Mouse (Mus musculus) intestine, embryonic 15.5 days (tissue): ENCODE data around the gene Wbp2. TPM values are rescaled to one million over a fixed set of nuclear protein-coding genes. Genes with fewer than 3 reads are reported as not detected.

ENCODE experiments used
- ATAC-seq: fragments of 200-750 bp; cut with Nextera tagmentation; 2 replicates; pipeline ENCODE4 v1.8.0; 2017; ENCODE audit warnings: moderate TSS enrichment, moderate library complexity
- H3K27ac ChIP-seq: fragments of 300-500 bp; sonication (generic); 2 replicates; pipeline ENCODE4 v1.5.1; 2015; ENCODE audit warnings: mild to moderate bottlenecking, inconsistent platforms
- H3K27me3 ChIP-seq: fragments of 300-500 bp; sonication (generic); replicated peaks from 2 replicates; pipeline ENCODE4 v1.6.1; 2015; ENCODE audit warnings: inconsistent platforms
- H3K36me3 ChIP-seq: fragments of 300-500 bp; sonication (generic); 2 replicates; pipeline ENCODE4 v1.6.1; 2015; ENCODE audit warnings: inconsistent platforms
- H3K4me1 ChIP-seq: fragments of 300-500 bp; sonication (generic); replicated peaks from 2 replicates; pipeline ENCODE4 v1.6.1; 2015; ENCODE audit warnings: inconsistent platforms
- H3K4me2 ChIP-seq: fragments of 300-500 bp; sonication (generic); replicated peaks from 2 replicates; pipeline ENCODE4 v1.6.1; 2015; ENCODE audit warnings: mild to moderate bottlenecking, inconsistent platforms
- H3K4me3 ChIP-seq: fragments of 300-500 bp; sonication (generic); replicated peaks from 2 replicates; pipeline ENCODE4 v1.5.1; 2015; ENCODE audit warnings: inconsistent platforms
- H3K9ac ChIP-seq: fragments of 300-500 bp; sonication (generic); 2 replicates; pipeline ENCODE4 v1.6.1; 2015; ENCODE audit warnings: inconsistent platforms
- H3K9me3 ChIP-seq: fragments of 300-500 bp; sonication (generic); 2 replicates; pipeline ENCODE4 v1.6.1; 2016; ENCODE audit warnings: inconsistent platforms
- WGBS: fragments of 180-500 bp; shearing (Covaris S2); methylation state at CpG from one replicate; pipeline ENCODE4 v1.1.7; 2015; 5-methylcytosine and 5-hydroxymethylcytosine counted together
- polyA plus RNA-seq: library from polyadenylated mRNA; unstranded; fragments of >200 nt; fragmentation: Nextera tagmentation; extraction: Ambion mirVana; gene quantifications from 2 replicates; pipeline ENCODE4 v1.2.1, GENCODE M21; 2015

The Wbp2 gene
- polyA plus RNA-seq, result 93.5 and 98.1 TPM in 2 replicates

DNA sequence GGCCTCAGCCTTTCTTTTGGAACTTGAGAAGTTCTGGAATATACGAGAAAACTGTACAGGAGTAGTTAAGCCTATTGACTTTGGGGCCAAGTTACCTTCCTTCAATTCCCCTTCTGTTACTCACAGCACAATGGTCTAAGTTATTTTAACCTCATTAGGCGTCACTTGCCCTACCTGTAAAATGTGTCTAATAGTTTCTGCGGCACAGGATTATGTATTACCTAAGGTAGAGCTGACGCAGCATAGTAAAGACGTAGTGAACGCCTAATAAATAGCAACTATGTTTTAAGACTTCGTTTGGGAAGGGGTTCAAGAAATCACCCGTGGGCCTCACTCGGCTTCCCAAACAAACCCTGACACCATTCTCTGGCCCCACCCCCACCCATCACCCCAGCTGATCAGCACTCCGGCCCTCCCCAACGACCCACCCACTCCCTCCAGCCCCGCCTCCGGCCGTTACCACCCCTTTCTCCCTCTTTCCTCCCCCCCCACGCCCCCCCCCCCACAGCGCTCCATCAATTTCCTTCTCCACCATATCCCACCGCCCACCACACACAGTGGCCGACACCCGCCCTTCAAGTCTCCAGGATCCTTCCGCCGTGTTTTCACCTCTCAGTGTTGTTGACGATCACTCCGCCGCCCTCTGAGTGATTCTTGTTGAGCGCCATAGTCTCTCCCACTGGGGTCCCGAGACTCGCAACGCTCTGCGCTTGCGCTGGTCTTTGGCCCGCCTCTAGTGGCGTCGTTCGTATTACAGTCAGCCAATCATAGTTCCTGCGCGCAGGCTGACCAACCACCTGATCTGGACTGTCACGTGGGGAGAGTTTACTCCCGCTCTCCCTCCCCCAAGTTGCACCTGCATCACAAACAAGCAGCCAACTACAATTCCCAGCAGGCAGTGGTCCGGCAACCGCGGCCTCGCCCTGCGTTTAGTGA, at the start of gene Wbp2:
Gene Wbp2 (minus strand): TSS at position 738 of the 936 bp plus-strand sequence.
- peak within 1 kb of the TSS; percentile 33; the same call in 1 of the 2 replicates for H3K9ac ChIP-seq
- peak; percentile 95 for ATAC-seq
- peaks cover 18% of the 10 kb centered on the region for H3K4me1 ChIP-seq
- H3K27me3 ChIP-seq, result no peaks in the 10 kb centered on the region
- H3K4me2 ChIP-seq, result peak within 1 kb of the TSS; percentile 56
- peak within 1 kb of the TSS; percentile 46 for H3K4me3 ChIP-seq
- H3K27ac ChIP-seq, result peak within 1 kb of the TSS; percentile 86
- no peaks in the 10 kb centered on the region for H3K9me3 ChIP-seq
- WGBS, result 3% methylated on average over 40 of the region's 43 CpGs
- peaks cover 22% of the 10 kb centered on the region for H3K36me3 ChIP-seq

GRCm38 (mm10) chr11:116134171-116134570, 47.4 kb upstream of the Wbp2 start:
- no peak overlapping the region for H3K9ac ChIP-seq
- H3K9me3 ChIP-seq, result no peaks in the 10 kb centered on the region
- peaks cover 24% of the 10 kb centered on the region for H3K4me1 ChIP-seq
- no peak for ATAC-seq
- H3K4me3 ChIP-seq, result no peak overlapping the region
- no peak overlapping the region for H3K27ac ChIP-seq
- H3K4me2 ChIP-seq, result no peak overlapping the region
- peaks cover 10% of the 10 kb centered on the region; the same call in 1 of the 2 replicates for H3K36me3 ChIP-seq
- H3K27me3 ChIP-seq, result no peaks in the 10 kb centered on the region
- 86% methylated on average over 10 of the region's 10 CpGs for WGBS

GRCm38 (mm10) chr11:116133497-116133896, 46.7 kb upstream of the Wbp2 start:
- no peak for ATAC-seq
- WGBS, result 70% methylated on average over 5 of the region's 5 CpGs
- peaks cover 24% of the 10 kb centered on the region for H3K4me1 ChIP-seq
- H3K36me3 ChIP-seq, result peaks cover 10% of the 10 kb centered on the region; the same call in 1 of the 2 replicates
- H3K4me3 ChIP-seq, result no peak overlapping the region
- no peak overlapping the region for H3K27ac ChIP-seq
- H3K27me3 ChIP-seq, result no peaks in the 10 kb centered on the region
- no peaks in the 10 kb centered on the region for H3K9me3 ChIP-seq
- no peak overlapping the region for H3K9ac ChIP-seq
- no peak overlapping the region for H3K4me2 ChIP-seq

GRCm38 (mm10) chr11:116132366-116133333, 45.9 kb upstream of the Wbp2 start:
- Histone ChIP-seq H3K36me3 (peaks cover 10% of the 10 kb centered on the region; the same call in 1 of the 2 replicates), H3K27ac (no peak overlapping the region), H3K4me2 (no peak overlapping the region), H3K9ac (no peak overlapping the region), H3K9me3 (no peaks in the 10 kb centered on the region), H3K27me3 (no peaks in the 10 kb centered on the region), H3K4me3 (no peak overlapping the region), H3K4me1 (peaks cover 27% of the 10 kb centered on the region)
- 82% methylated on average over 16 of the region's 16 CpGs for WGBS
- no peak for ATAC-seq

- peak; percentile 2 for ATAC-seq
- no peaks in the 10 kb centered on the region for H3K9me3 ChIP-seq
- 76% methylated on average over 15 of the region's 15 CpGs for WGBS
- H3K4me2 ChIP-seq, result peak overlapping the region; percentile 82
- peak overlapping the region; percentile 66 for H3K4me3 ChIP-seq
- H3K36me3 ChIP-seq, result peaks cover 10% of the 10 kb centered on the region; the same call in 1 of the 2 replicates
- H3K27me3 ChIP-seq, result no peaks in the 10 kb centered on the region
- H3K27ac ChIP-seq, result peak overlapping the region; percentile 96
- peaks cover 31% of the 10 kb centered on the region for H3K4me1 ChIP-seq
- peak overlapping the region; percentile 81 for H3K9ac ChIP-seq
Measured at GRCm38 (mm10) chr11:116131349-116132170, 44.8 kb upstream of the Wbp2 start.

DNA sequence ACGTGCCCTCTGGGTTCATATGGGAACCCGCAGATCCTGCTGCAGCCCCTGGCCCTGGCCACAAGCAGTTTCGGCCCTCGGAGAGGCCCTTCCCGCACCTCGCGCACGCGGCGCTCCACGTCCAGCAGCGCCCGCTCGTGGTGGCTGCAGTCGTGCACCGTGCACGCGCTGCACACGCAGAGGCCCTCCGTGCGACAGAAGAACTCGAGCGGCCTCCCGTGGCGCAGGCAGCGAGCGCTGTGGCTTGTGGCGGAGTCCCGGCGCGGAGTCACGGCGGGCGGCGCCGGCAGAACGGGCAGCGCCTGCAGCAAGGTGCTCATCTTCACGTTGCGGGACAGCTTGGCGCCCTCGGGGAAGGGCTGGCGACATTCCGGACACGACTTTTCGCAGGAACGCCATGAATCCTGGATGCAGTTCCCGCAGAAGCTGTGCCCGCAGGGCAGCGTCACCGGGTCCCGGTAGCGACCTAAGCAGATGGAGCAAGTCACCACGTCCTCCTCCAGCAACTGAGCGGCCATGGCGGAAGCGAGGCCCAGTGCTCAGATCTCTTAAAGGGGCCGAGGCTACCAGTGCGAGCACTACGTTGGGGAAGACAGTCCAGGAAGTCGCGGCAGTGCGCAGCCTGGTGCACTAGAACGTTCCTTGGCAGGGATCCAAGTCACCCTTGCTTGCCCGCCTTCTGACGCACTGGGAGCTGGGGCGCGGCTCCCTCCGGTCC, 43.9 kb upstream of the Wbp2 start, which contains the start of gene Trim65:
Gene Trim65 (minus strand): TSS at position 641 of the 718 bp plus-strand sequence.
- Histone ChIP-seq H3K27me3 (no peaks in the 10 kb centered on the region), H3K36me3 (peaks cover 18% of the 10 kb centered on the region), H3K4me1 (peaks cover 31% of the 10 kb centered on the region), H3K9me3 (no peaks in the 10 kb centered on the region), H3K27ac (peak within 1 kb of the TSS; percentile 96), H3K9ac (peak within 1 kb of the TSS; percentile 81), H3K4me2 (peak within 1 kb of the TSS; percentile 82), H3K4me3 (peak within 1 kb of the TSS; percentile 66)
- WGBS, result under 1% methylated on average over 67 of the region's 69 CpGs
- ATAC-seq, result peak; percentile 89

DNA sequence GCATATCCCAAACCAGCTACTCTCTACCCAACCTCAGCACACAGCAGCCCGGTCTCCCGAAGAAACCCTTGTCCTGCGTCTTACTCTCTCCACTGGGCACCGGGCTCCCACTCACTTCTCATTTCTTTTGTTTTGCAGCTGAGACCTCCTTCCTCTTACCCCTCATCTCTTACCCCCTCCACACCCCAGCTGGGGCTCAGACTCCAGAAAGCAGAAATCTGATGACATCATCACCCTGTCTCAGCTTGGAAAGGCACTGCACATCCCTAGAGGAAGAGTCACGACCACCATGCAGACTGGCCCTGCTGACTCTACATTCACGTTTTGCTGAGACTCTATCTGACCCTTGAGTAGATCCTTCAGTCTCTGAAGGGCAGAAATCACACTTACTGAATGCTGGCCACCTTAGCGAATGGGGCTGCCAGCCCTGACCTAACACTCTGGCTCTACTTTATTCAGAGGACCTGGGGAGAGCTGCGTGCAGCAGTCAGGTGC, 43.2 kb upstream of the Wbp2 start:
- peaks cover 31% of the 10 kb centered on the region for H3K4me1 ChIP-seq
- peak overlapping the region; percentile 96 for H3K27ac ChIP-seq
- ATAC-seq, result peak; percentile 18; the same call in 1 of the 2 replicates
- peak overlapping the region; percentile 81 for H3K9ac ChIP-seq
- 44% methylated on average over 8 of the region's 8 CpGs for WGBS
- H3K9me3 ChIP-seq, result no peaks in the 10 kb centered on the region
- H3K4me2 ChIP-seq, result peak overlapping the region; percentile 82
- H3K4me3 ChIP-seq, result peak overlapping the region; percentile 66
- H3K36me3 ChIP-seq, result peaks cover 23% of the 10 kb centered on the region
- H3K27me3 ChIP-seq, result no peaks in the 10 kb centered on the region

DNA sequence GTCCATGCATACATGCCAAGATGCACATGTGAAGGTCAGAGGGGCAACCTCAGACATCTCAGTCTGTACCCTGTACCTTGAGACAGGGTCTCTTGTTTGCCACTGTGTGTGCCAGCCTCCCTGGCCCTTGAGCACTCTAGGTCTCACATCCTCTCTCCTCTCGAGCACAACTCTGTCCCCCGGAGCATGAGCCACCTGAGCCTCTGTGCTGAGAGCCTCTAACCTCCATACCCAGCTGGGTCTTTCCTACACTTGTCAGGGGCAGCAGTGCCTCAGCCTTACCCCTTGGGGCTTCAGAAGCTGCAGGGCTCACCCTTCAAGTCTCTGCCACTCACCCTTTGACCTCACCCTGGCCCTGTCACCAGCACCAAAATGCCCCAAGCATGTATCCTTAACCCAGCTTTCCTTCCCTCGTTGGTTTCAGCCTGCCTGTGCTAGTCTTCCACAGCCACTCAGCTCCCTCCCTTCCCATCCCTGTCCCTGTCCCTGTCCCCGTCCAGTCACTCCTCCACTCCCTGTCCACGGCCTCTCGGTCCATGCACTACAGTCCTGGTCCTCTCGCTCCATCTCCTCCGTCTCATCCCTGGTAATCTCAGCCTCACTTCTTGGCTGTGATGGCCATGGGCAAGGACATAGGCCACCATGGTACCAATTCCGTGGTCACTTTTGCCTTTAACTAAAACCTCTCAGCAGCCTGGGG, 42.4 kb upstream of the Wbp2 start:
- H3K9ac ChIP-seq, result peak overlapping the region; percentile 81; the same call in 1 of the 2 replicates

DNA sequence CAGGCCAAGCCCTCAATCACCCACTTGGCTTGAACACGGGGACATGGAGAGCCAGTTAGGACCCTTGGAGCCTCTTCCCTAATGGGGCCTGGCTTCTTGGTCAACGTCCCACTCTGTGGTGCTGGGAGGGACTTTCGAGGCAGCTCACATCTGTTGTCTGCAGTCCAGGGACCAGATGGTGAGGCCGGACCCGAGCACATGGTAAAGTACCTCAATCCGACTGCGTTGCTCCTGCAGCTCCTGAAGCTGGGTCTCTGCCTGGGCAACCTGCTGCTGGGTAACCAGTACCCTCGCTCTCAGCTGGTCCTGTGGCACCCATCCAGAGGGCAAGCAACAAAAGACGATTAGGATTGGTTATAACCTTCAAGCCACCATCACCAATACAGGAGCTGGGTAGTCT, 41.2 kb upstream of the Wbp2 start:
- WGBS, result 60% methylated on average over 9 of the region's 9 CpGs
- peak overlapping the region; percentile 43 for H3K4me2 ChIP-seq

More for the DNA sequence above, 42.4 kb upstream of the Wbp2 start:
- Histone ChIP-seq H3K4me1 (peaks cover 31% of the 10 kb centered on the region), H3K27me3 (no peaks in the 10 kb centered on the region), H3K9me3 (no peaks in the 10 kb centered on the region), H3K4me3 (no peak overlapping the region), H3K36me3 (peaks cover 20% of the 10 kb centered on the region), H3K4me2 (peak overlapping the region; percentile 82), H3K27ac (no peak overlapping the region)
- no peak for ATAC-seq
- WGBS, result 85% methylated on average over 9 of the region's 9 CpGs

More for the DNA sequence above, 41.2 kb upstream of the Wbp2 start:
- H3K9ac ChIP-seq, result peak overlapping the region; percentile 28; the same call in 1 of the 2 replicates
- ATAC-seq, result no peak
- peaks cover 31% of the 10 kb centered on the region for H3K4me1 ChIP-seq
- no peaks in the 10 kb centered on the region for H3K27me3 ChIP-seq
- H3K4me3 ChIP-seq, result no peak overlapping the region
- peaks cover 20% of the 10 kb centered on the region for H3K36me3 ChIP-seq
- H3K27ac ChIP-seq, result 0 out of 2 replicates have a peak overlapping the region, but pooled peaks have one; percentile 77
- H3K9me3 ChIP-seq, result no peaks in the 10 kb centered on the region
